Mouse (Mus musculus) bone marrow macrophage, adult 2 months (primary cell): ENCODE measurements around the gene Abhd17b.

ENCODE experiments used
- CTCF ChIP-seq: IDR thresholded peaks from 2 replicates; pipeline ENCODE4 v1.5.1; 2012; ENCODE audit warnings: low read depth, mild to moderate bottlenecking, low read length, moderate library complexity
- POLR2A ChIP-seq: IDR thresholded peaks from 2 replicates; pipeline ENCODE4 v1.6.1; 2012; ENCODE audit warnings: mild to moderate bottlenecking, low read depth, low read length, borderline replicate concordance

GRCm38 (mm10) chr19:21680091-21680490, 27.1 kb downstream of the Abhd17b start:
- no peak for TF ChIP-seq CTCF
- TF ChIP-seq POLR2A = no peak
